8 mouse cellular contexts compared by ENCODE assay signal in genomic region chr13:60019291-60020174, GRCm38 (mm10).
DNase-seq lines count a peak whose midpoint lies in the region; ATAC-seq and TF ChIP-seq lines count a peak whose summit lies in the region.

No protein-coding gene starts in this region.

- peak; percentile 8 for DNase-seq in liver, adult 2 months (ENCODE audit: extremely low read depth, low read depth, low spot score)
- DNase-seq in embryo, embryonic 9.5 days (ENCODE audit: extremely low spot score) = peak; percentile 43
- peak; percentile 73 to 77 for DNase-seq in heart, postnatal 10 days
- peak; percentile 75 for DNase-seq in lung, postnatal 0 days (ENCODE audit: low spot score)
- DNase-seq in forebrain, embryonic 14.5 days (ENCODE audit: low spot score) = no peak
- no peak for DNase-seq in frontal cortex, postnatal 36 days (ENCODE audit: low spot score in 2 of 2)
- DNase-seq in thymus, postnatal 14 days = no peak

- H3K27me3 ChIP-seq in liver, adult 2 months (ENCODE audit: control insufficient read depth, insufficient read depth, low read length) = no peaks in the 10 kb centered on the region; the same call in 1 of the 2 replicates
- H3K27me3 ChIP-seq in liver, embryonic 12.5 days (replicated peaks) = no peaks in the 10 kb centered on the region
- no peaks in the 10 kb centered on the region for H3K27me3 ChIP-seq in lung, postnatal 0 days (replicated peaks; ENCODE audit: insufficient read depth, low read length)
- no peaks in the 10 kb centered on the region for H3K27me3 ChIP-seq in forebrain, embryonic 14.5 days (replicated peaks; ENCODE audit: control insufficient read depth, insufficient read depth, low read length)

- no peaks in the 10 kb centered on the region for H3K36me3 ChIP-seq in liver, adult 2 months (ENCODE audit: control insufficient read depth, insufficient read depth, low read length)
- H3K36me3 ChIP-seq in liver, embryonic 12.5 days = no peaks in the 10 kb centered on the region
- no peaks in the 10 kb centered on the region for H3K36me3 ChIP-seq in lung, postnatal 0 days (ENCODE audit: insufficient read depth, low read length)
- no peaks in the 10 kb centered on the region for H3K36me3 ChIP-seq in forebrain, embryonic 14.5 days (ENCODE audit: control insufficient read depth, insufficient read depth, low read length)

- no peak for TF ChIP-seq CTCF in liver, adult 2 months (IDR thresholded peaks at IDR 0.05; ENCODE audit: low read depth, low read length)
- TF ChIP-seq CTCF in lung, postnatal 0 days (IDR thresholded peaks at IDR 0.05) = no peak

- WGBS in liver, adult 2 months = 41% methylated on average over 13 of the region's 13 CpGs
- WGBS in liver, embryonic 12.5 days (ENCODE audit: insufficient replicate concordance) = 38% methylated on average over 13 of the region's 13 CpGs
- 20% methylated on average over 13 of the region's 13 CpGs for WGBS in lung, postnatal 0 days
- WGBS in forebrain, embryonic 14.5 days = 28% methylated on average over 13 of the region's 13 CpGs

- no peak overlapping the region for H3K4me2 ChIP-seq in liver, embryonic 12.5 days
- H3K4me2 ChIP-seq in lung, postnatal 0 days (replicated peaks; ENCODE audit: low read depth, low read length) = no peak overlapping the region
- H3K4me2 ChIP-seq in forebrain, embryonic 14.5 days (ENCODE audit: low read length) = no peak overlapping the region

- no peak for TF ChIP-seq POLR2A in liver, adult 2 months (IDR thresholded peaks at IDR 0.05; ENCODE audit: extremely low read depth, insufficient read depth, low read length)

- H3K79me2 ChIP-seq in liver, adult 2 months (ENCODE audit: control insufficient read depth, insufficient read depth, low read length) = no peaks in the 10 kb centered on the region

- no peak overlapping the region for H3K9ac ChIP-seq in liver, adult 2 months (ENCODE audit: low read depth, low read length)
- no peak overlapping the region for H3K9ac ChIP-seq in liver, embryonic 12.5 days
- no peak overlapping the region for H3K9ac ChIP-seq in lung, postnatal 0 days (replicated peaks; ENCODE audit: low read depth)
- no peak overlapping the region for H3K9ac ChIP-seq in forebrain, embryonic 14.5 days (ENCODE audit: low read length)

- no peak overlapping the region for H3K27ac ChIP-seq in liver, adult 2 months (replicated peaks; ENCODE audit: insufficient read depth, low read depth, low read length)
- no peak overlapping the region for H3K27ac ChIP-seq in liver, embryonic 12.5 days
- H3K27ac ChIP-seq in lung, postnatal 0 days (ENCODE audit: low read length) = no peak overlapping the region
- no peak overlapping the region for H3K27ac ChIP-seq in forebrain, embryonic 14.5 days (ENCODE audit: low read depth, low read length)

- H3K4me1 ChIP-seq in liver, adult 2 months (ENCODE audit: control insufficient read depth, insufficient read depth, low read length) = no peaks in the 10 kb centered on the region
- H3K4me1 ChIP-seq in liver, embryonic 12.5 days = no peaks in the 10 kb centered on the region
- H3K4me1 ChIP-seq in lung, postnatal 0 days (ENCODE audit: insufficient read depth, low read depth, low read length) = peaks cover 4% of the 10 kb centered on the region; the same call in 1 of the 2 replicates
- no peaks in the 10 kb centered on the region; the same call in 1 of the 2 replicates for H3K4me1 ChIP-seq in forebrain, embryonic 14.5 days (ENCODE audit: control insufficient read depth, insufficient read depth, low read length)

- intact Hi-C loops in heart, postnatal 10 days (cut with DNase I) = loop anchor here (5.0 kb wide), 1 partner anchor 58 kb away; no protein-coding TSS in a partner anchor

- no peaks in the 10 kb centered on the region for H3K9me3 ChIP-seq in liver, embryonic 12.5 days (replicated peaks)
- H3K9me3 ChIP-seq in lung, postnatal 0 days (ENCODE audit: low read length) = no peaks in the 10 kb centered on the region
- no peaks in the 10 kb centered on the region for H3K9me3 ChIP-seq in forebrain, embryonic 14.5 days (replicated peaks; ENCODE audit: control insufficient read depth, low read length)

- TF ChIP-seq EP300 in lung, postnatal 0 days (IDR thresholded peaks at IDR 0.05) = no peak

- H3K4me3 ChIP-seq in liver, adult 2 months (ENCODE audit: insufficient read depth, low read depth, low read length) = no peak overlapping the region
- H3K4me3 ChIP-seq in liver, embryonic 12.5 days = no peak overlapping the region
- no peak overlapping the region for H3K4me3 ChIP-seq in lung, postnatal 0 days (ENCODE audit: low read depth, low read length)
- H3K4me3 ChIP-seq in forebrain, embryonic 14.5 days (ENCODE audit: low read depth, low read length) = no peak overlapping the region

- no peak for ATAC-seq in liver, embryonic 12.5 days
- peak; percentile 45 for ATAC-seq in lung, postnatal 0 days
- ATAC-seq in forebrain, embryonic 14.5 days = no peak

Comparison
In these comparisons a context has a peak if more than half of its experiments do, and no peak if none do; other contexts are left out.
1. DNase-seq: peak in liver, adult 2 months (single experiment), embryo, embryonic 9.5 days (single experiment), heart, postnatal 10 days (2 of 2) and lung, postnatal 0 days (single experiment); none in forebrain, embryonic 14.5 days (single experiment), frontal cortex, postnatal 36 days (0 of 2) and thymus, postnatal 14 days (single experiment).